Mouse (Mus musculus): Measurements from ENCODE around the gene Zdhhc19.

Zdhhc19 gene

GRCm38 (mm10) chr16:32495965-32496364, at the start of gene Zdhhc19:
TSS of gene Zdhhc19 (plus strand) at chr16:32496265.
- no peak for DNase-seq

- DNase-seq: no peak
Measured at GRCm38 (mm10) chr16:32446563-32447138, 49.4 kb upstream of the Zdhhc19 start.

GRCm38 (mm10) chr16:32449665-32450064, 46.4 kb upstream of the Zdhhc19 start:
- DNase-seq: no peak

- no peak for DNase-seq
Measured at GRCm38 (mm10) chr16:32450133-32450532, 45.9 kb upstream of the Zdhhc19 start.

- DNase-seq: no peak
Measured at GRCm38 (mm10) chr16:32453102-32453501, 43.0 kb upstream of the Zdhhc19 start.

- no peak for DNase-seq
Measured at GRCm38 (mm10) chr16:32454646-32455045, 41.4 kb upstream of the Zdhhc19 start.

GRCm38 (mm10) chr16:32456086-32456485, 40.0 kb upstream of the Zdhhc19 start:
- no peak for DNase-seq

- no peak for DNase-seq
Measured at GRCm38 (mm10) chr16:32456761-32457160, 39.3 kb upstream of the Zdhhc19 start.

- DNase-seq: peak; percentile 75 to 79
Measured at GRCm38 (mm10) chr16:32457589-32458386, 38.3 kb upstream of the Zdhhc19 start.

- no peak for DNase-seq
Measured at GRCm38 (mm10) chr16:32460518-32460917, 35.5 kb upstream of the Zdhhc19 start.

GRCm38 (mm10) chr16:32461713-32462112, 34.4 kb upstream of the Zdhhc19 start:
- no peak for DNase-seq

- no peak for DNase-seq
Measured at GRCm38 (mm10) chr16:32462950-32463349, 33.1 kb upstream of the Zdhhc19 start.

- no peak for DNase-seq
Measured at GRCm38 (mm10) chr16:32463426-32463825, 32.6 kb upstream of the Zdhhc19 start.

GRCm38 (mm10) chr16:32464908-32465307, 31.2 kb upstream of the Zdhhc19 start:
- no peak for DNase-seq

- DNase-seq: no peak
Measured at GRCm38 (mm10) chr16:32468488-32468887, 27.6 kb upstream of the Zdhhc19 start.

- DNase-seq: no peak
Measured at GRCm38 (mm10) chr16:32469404-32470105, 26.5 kb upstream of the Zdhhc19 start.

GRCm38 (mm10) chr16:32472276-32473015, 23.6 kb upstream of the Zdhhc19 start:
- DNase-seq: no peak

- no peak for DNase-seq
Measured at GRCm38 (mm10) chr16:32477315-32477714, 18.8 kb upstream of the Zdhhc19 start.

- DNase-seq: no peak
Measured at GRCm38 (mm10) chr16:32479415-32479814, 16.6 kb upstream of the Zdhhc19 start.

- no peak for DNase-seq
Measured at GRCm38 (mm10) chr16:32484431-32484871, 11.6 kb upstream of the Zdhhc19 start.

- no peak for DNase-seq
Measured at GRCm38 (mm10) chr16:32485209-32485608, 10.9 kb upstream of the Zdhhc19 start.

GRCm38 (mm10) chr16:32486046-32486445, 10.0 kb upstream of the Zdhhc19 start:
- no peak for DNase-seq
